Mouse (Mus musculus): ENCODE measurements around the gene Lst1.
A peak's percentile ranks its signal among the peaks of the same experiment; 100 is the strongest.

DNA sequence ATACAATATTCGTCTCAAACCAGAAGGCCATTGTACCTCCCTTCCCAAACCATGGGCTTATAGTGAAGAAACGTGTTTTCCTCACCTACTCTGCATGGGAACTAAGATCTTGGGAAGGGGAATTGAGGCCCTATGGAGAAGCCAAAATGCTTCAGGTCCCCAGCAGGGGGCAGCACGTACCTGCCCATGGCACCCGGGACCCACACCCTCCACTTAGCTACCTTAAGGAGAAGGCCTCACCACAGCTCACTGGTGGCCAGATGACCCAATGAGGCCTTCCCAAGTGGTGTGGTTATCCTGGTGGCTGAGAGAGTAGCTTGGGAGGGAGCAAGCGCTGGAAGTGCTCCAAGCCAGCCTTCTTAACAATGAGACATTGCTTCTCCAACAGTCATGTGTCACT, 9.7 kb downstream of the Lst1 start:
- peak; percentile 87 for TF ChIP-seq CTCF (IDR thresholded peaks at IDR 0.05; ENCODE audit: borderline replicate concordance, extremely low read depth, insufficient read depth, insufficient read length)
- no peak for TF ChIP-seq POLR2A (IDR thresholded peaks at IDR 0.05; ENCODE audit: borderline replicate concordance, extremely low read depth, insufficient read depth, insufficient read length, poor library complexity, severe bottlenecking)
